Mouse (Mus musculus): Measurements from ENCODE around the gene Prss36. TPM values are rescaled to one million over a fixed set of nuclear protein-coding genes. Genes with fewer than 3 reads are reported as not detected.
A peak's percentile ranks its signal among the peaks of the same experiment; 100 is the strongest.

Gene Prss36
- 15.9 and 18.9 TPM in 2 replicates for polyA plus RNA-seq (2012; rRNA removed)

DNA sequence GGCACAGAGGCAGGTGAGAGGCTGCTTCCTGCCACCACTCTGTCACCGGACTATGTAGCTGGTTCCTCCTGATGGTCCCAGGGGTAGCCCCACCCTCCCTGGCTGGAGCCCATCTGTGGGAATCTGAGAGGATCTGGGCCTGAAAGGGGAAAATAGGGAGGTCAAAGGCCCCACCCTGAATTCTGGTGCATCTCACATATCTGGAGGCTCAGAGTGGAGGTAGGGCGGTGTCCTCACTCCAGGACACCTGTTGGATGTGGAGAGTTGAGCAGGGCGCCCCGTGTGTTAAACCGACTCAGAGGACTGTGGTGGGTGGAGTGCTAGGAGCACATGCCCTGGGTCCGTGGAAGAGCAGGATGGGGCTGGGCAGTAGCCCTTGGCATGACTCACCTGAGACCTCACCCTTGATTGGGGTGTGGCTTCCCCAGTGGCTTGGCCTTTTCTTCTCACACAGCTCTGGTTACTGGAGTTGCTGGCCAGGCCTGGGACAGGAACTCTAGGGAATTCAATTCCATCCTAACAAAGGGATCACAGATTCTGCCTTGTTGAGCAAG lies at the start of gene Prss36:
Prss36 (minus strand) TSS at position 256 of the 554 bp plus-strand sequence.
- Histone ChIP-seq H3K4me1 (ENCODE audit: control insufficient read depth, insufficient read depth, low read length) (no peaks in the 10 kb centered on the region), H3K4me3 (replicated peaks; ENCODE audit: insufficient read depth, low read depth, low read length) (no peak within 1 kb of the TSS), H3K27me3 (ENCODE audit: control insufficient read depth, insufficient read depth, low read length) (peaks cover 2% of the 10 kb centered on the region; the same call in 1 of the 2 replicates), H3K27ac (ENCODE audit: insufficient read depth, low read length) (no peak within 1 kb of the TSS)
- TF ChIP-seq POLR2A (IDR thresholded peaks at IDR 0.05; ENCODE audit: borderline replicate concordance, insufficient read depth, low read length) (no peak), CTCF (IDR thresholded peaks at IDR 0.05; ENCODE audit: borderline replicate concordance, insufficient read depth, low read depth, low read length) (no peak)
- DNase-seq, result no peak
- 69% methylated on average over 6 of the region's 6 CpGs for WGBS

DNA sequence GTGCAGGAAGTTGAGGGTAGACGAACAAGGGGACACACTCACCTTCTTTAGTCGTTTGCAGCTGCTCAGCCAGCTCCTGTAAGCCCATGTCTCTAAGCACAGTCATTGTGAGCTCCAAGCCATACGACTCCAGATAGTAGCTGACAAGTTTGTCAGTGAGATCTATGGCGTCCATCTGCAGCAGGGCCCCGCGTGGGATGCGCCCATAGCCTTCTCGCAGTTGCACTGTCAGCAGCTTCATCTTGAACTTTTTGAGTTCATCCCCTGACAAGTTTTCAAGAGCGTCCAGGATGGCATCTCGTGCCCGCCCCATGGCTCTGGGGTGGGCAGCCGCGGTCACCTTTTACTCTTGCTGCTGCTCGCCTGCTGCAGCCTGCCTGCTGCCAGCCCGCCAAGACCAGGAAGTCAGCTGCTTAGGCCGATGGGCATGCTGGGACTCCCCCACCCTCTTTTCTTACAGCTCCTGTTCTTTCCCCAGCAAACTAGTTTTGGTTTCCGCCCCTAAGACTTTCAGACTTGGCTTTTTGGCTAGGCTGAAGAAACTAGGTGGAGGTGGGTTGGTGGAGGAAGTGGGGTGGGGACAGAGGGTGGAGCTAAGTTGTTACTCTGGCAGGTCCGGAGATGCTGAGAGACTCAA lies 46.9 kb upstream of the Prss36 start, which contains the start of gene Pycard:
Pycard (minus strand) TSS at position 527 of the 637 bp plus-strand sequence.
- H3K27ac ChIP-seq (ENCODE audit: insufficient read depth, low read length), result no peak within 1 kb of the TSS
- WGBS, result 14% methylated on average over 18 of the region's 18 CpGs
- DNase-seq, result peak in 1 of 2 experiments; percentile 20

DNA sequence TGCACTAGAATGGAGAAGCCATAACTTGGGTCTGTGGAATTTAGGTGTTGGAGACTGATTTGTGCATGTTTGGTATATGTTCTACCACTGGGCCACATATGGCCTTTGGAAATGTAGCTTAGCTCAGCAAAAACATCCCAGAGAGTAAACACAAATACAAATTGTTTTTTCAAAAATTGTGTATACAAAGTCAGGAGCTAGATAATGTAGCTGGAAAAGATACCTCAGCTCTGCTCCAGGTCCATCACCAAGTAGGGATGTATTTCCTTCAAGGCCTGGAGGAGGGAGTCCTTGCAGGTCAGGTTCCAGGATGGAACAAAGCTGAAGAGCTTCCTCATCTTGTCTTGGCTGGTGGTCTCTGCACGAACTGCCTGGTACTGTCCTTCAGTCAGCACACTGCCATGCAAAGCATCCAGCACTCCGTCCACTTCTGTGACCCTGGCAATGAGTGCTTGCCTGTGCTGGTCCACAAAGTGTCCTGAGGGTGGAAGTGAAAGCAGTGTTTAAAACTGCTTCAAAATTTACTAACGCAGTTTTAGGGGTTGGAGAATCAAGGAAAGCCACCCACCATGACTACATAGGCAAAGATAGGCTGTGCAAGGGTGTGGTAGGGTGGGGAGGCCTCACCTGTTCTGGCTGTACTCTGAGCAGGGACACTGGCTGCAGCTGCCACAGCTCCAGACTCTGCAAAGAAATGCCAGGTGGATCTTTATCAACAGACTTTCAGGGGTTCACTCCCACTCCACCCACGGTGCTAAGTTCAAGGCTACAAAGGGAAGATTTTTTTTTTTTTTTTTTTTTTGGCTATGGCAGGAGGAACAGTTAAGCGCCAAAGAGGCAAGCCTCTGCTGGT lies 46.2 kb upstream of the Prss36 start:
- H3K4me3 ChIP-seq (replicated peaks; ENCODE audit: insufficient read depth, low read depth, low read length), result no peak overlapping the region
- TF ChIP-seq POLR2A (IDR thresholded peaks at IDR 0.05; ENCODE audit: borderline replicate concordance, insufficient read depth, low read length) (no peak), CTCF (IDR thresholded peaks at IDR 0.05; ENCODE audit: borderline replicate concordance, insufficient read depth, low read depth, low read length) (no peak)
- 42% methylated on average over 5 of the region's 5 CpGs for WGBS

More for the DNA sequence above, 46.9 kb upstream of the Prss36 start, which contains the start of gene Pycard:
- H3K4me3 ChIP-seq (replicated peaks; ENCODE audit: insufficient read depth, low read depth, low read length), result no peak within 1 kb of the TSS
- H3K27me3 ChIP-seq (ENCODE audit: control insufficient read depth, insufficient read depth, low read length), result no peaks in the 10 kb centered on the region
- no peak for TF ChIP-seq CTCF (IDR thresholded peaks at IDR 0.05; ENCODE audit: borderline replicate concordance, insufficient read depth, low read depth, low read length)
- H3K4me1 ChIP-seq (ENCODE audit: control insufficient read depth, insufficient read depth, low read length), result peaks cover 3% of the 10 kb centered on the region; the same call in 1 of the 2 replicates

GRCm38 (mm10) chr7:127991643-127992487 lies 45.3 kb upstream of the Prss36 start:
- Histone ChIP-seq H3K4me1 (ENCODE audit: control insufficient read depth, insufficient read depth, low read length) (peaks cover 3% of the 10 kb centered on the region; the same call in 1 of the 2 replicates), H3K27me3 (ENCODE audit: control insufficient read depth, insufficient read depth, low read length) (no peaks in the 10 kb centered on the region), H3K27ac (ENCODE audit: insufficient read depth, low read length) (no peak overlapping the region), H3K4me3 (replicated peaks; ENCODE audit: insufficient read depth, low read depth, low read length) (no peak overlapping the region)
- DNase-seq, result peak; percentile 62 to 74
- 49% methylated on average over 6 of the region's 6 CpGs for WGBS
- TF ChIP-seq CTCF (IDR thresholded peaks at IDR 0.05; ENCODE audit: borderline replicate concordance, insufficient read depth, low read depth, low read length), result peak; percentile 61
- no peak for TF ChIP-seq POLR2A (IDR thresholded peaks at IDR 0.05; ENCODE audit: borderline replicate concordance, insufficient read depth, low read length)

More for the DNA sequence above, 46.2 kb upstream of the Prss36 start:
- Histone ChIP-seq H3K27me3 (ENCODE audit: control insufficient read depth, insufficient read depth, low read length) (no peaks in the 10 kb centered on the region), H3K4me1 (ENCODE audit: control insufficient read depth, insufficient read depth, low read length) (peaks cover 3% of the 10 kb centered on the region; the same call in 1 of the 2 replicates), H3K27ac (ENCODE audit: insufficient read depth, low read length) (no peak overlapping the region)
- DNase-seq, result no peak

GRCm38 (mm10) chr7:127988904-127989303 lies 42.4 kb upstream of the Prss36 start:
- DNase-seq, result no peak
- H3K4me3 ChIP-seq (replicated peaks; ENCODE audit: insufficient read depth, low read depth, low read length), result no peak overlapping the region
- H3K27ac ChIP-seq (ENCODE audit: insufficient read depth, low read length), result no peak overlapping the region
- TF ChIP-seq POLR2A (IDR thresholded peaks at IDR 0.05; ENCODE audit: borderline replicate concordance, insufficient read depth, low read length) (no peak), CTCF (IDR thresholded peaks at IDR 0.05; ENCODE audit: borderline replicate concordance, insufficient read depth, low read depth, low read length) (no peak)
- no peaks in the 10 kb centered on the region for H3K27me3 ChIP-seq (ENCODE audit: control insufficient read depth, insufficient read depth, low read length)
- 80% methylated on average over 1 of the region's 1 CpGs for WGBS
- peaks cover 3% of the 10 kb centered on the region; the same call in 1 of the 2 replicates for H3K4me1 ChIP-seq (ENCODE audit: control insufficient read depth, insufficient read depth, low read length)

DNA sequence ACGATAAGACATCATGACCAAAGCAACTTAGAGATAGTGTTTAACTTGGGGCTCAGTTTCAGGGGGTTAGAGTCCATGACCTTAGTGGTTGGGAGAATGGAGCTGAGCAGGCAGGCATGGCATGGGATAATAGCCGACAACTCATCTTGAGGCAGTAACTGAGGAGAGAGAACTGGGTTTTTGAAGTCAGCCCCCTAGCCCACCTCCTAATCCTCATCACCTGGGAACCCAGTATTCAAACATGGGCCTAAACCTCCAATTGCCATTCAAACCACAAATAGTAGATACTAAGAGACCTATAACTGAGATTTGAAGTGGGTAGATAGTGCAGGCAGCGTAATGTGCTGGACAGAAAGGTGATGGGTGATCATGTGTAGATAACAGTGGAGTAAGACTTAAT lies 34.1 kb upstream of the Prss36 start:
- Histone ChIP-seq H3K4me3 (replicated peaks; ENCODE audit: insufficient read depth, low read depth, low read length) (no peak overlapping the region), H3K4me1 (ENCODE audit: control insufficient read depth, insufficient read depth, low read length) (no peaks in the 10 kb centered on the region), H3K27me3 (ENCODE audit: control insufficient read depth, insufficient read depth, low read length) (no peaks in the 10 kb centered on the region), H3K27ac (ENCODE audit: insufficient read depth, low read length) (no peak overlapping the region)
- 89% methylated on average over 3 of the region's 3 CpGs for WGBS
- no peak for TF ChIP-seq POLR2A (IDR thresholded peaks at IDR 0.05; ENCODE audit: borderline replicate concordance, insufficient read depth, low read length)
- DNase-seq, result no peak

DNA sequence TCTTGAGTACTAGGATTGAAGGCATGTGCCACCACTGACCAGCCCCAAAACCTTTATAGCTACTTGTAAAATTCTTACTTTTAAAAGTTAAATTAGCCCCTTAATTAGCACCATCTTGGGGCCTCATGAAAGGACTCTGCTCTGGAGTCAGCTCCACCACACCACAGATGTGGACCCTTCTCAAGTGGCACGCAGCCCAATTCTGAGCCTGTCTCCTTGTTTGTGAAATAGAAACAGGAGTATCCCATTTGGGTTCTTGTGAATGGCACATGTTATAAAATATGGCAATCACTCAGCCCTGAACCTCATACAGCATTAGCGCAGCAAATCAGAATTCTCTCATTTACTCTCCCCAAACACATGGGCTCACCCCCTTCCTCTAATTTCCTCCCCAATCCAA lies 32.3 kb upstream of the Prss36 start:
- H3K4me3 ChIP-seq (replicated peaks; ENCODE audit: insufficient read depth, low read depth, low read length), result no peak overlapping the region
- 97% methylated on average over 2 of the region's 2 CpGs for WGBS
- H3K4me1 ChIP-seq (ENCODE audit: control insufficient read depth, insufficient read depth, low read length), result no peaks in the 10 kb centered on the region
- TF ChIP-seq POLR2A (IDR thresholded peaks at IDR 0.05; ENCODE audit: borderline replicate concordance, insufficient read depth, low read length), result no peak
- DNase-seq, result no peak
- no peak overlapping the region for H3K27ac ChIP-seq (ENCODE audit: insufficient read depth, low read length)
- no peaks in the 10 kb centered on the region for H3K27me3 ChIP-seq (ENCODE audit: control insufficient read depth, insufficient read depth, low read length)
